Mouse (Mus musculus): Measurements from ENCODE around the gene Atp7a. TPM values are rescaled to one million over a fixed set of nuclear protein-coding genes. Genes with fewer than 3 reads are reported as not detected.

The Atp7a gene
- polyA plus RNA-seq, 1 experiment from 2014 or later, result 16.2 TPM

DNA sequence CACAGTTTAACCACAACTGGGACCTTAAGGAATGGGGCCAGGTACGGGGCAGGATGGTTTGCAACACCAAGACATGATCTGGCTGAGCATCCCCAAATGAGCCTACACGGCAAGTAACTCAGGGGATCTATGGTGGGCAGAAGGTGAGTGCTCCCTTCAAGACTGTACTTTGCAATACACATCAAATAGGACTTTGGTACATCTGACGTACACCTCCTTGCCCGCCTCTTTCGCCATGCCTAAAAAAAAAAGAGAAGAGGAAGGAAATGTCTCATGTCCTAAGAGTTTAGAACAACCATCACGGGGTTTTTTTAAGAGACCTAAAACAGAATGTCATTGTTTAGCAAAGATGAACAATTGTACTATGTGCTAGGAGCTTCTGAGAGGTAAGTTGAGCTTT, 115.9 kb downstream of the Atp7a start, which contains the start of gene Tlr13:
TSS of gene Tlr13 (plus strand) at position 269 of the 400 bp plus-strand sequence.
- Histone ChIP-seq H3K4me1 (replicated peaks) (no peaks in the 10 kb centered on the region), H3K4me2 (no peak within 1 kb of the TSS), H3K36me3 (no peaks in the 10 kb centered on the region), H3K27me3 (no peaks in the 10 kb centered on the region), H3K27ac (replicated peaks) (no peak within 1 kb of the TSS), H3K9me3 (no peaks in the 10 kb centered on the region), H3K4me3 (no peak within 1 kb of the TSS), H3K9ac (no peak within 1 kb of the TSS)
- ATAC-seq (ENCODE audit: low read depth), result no peak
- WGBS, result 88% methylated on average over 6 of the region's 6 CpGs

GRCm38 (mm10) chrX:106148185-106148584, 121.1 kb downstream of the Atp7a start:
- no peak overlapping the region for H3K9ac ChIP-seq
- peaks cover 3% of the 10 kb centered on the region; the same call in 1 of the 2 replicates for H3K27me3 ChIP-seq
- no peaks in the 10 kb centered on the region for H3K4me1 ChIP-seq (replicated peaks)
- H3K4me3 ChIP-seq, result no peak overlapping the region
- no peaks in the 10 kb centered on the region for H3K36me3 ChIP-seq
- ATAC-seq (ENCODE audit: low read depth), result no peak
- no peak overlapping the region for H3K27ac ChIP-seq (replicated peaks)
- no peak overlapping the region for H3K4me2 ChIP-seq
- WGBS, result 90% methylated on average over 1 of the region's 1 CpGs
- H3K9me3 ChIP-seq, result no peaks in the 10 kb centered on the region

DNA sequence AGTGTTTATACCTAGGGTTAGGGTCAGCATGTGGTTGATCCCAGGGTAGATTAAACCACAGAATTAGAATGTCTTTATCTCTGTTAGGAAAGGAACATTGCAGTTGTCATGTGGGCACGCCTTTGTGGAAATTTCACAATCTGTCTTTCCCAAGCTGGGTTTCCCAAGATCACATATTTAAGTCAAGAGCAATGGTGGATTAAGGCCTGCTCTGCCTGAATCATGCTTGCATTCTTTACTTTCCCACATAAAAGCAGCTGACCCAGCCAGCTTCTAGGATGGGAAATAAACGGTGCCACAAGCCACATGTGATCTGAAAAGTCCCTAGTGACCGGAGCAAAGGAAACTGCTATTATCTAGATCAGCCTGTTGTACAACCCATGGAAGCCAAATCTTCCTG, 122.4 kb downstream of the Atp7a start:
- no peak overlapping the region for H3K27ac ChIP-seq (replicated peaks)
- ATAC-seq (ENCODE audit: low read depth), result no peak
- H3K4me1 ChIP-seq (replicated peaks), result no peaks in the 10 kb centered on the region
- H3K27me3 ChIP-seq, result peaks cover 3% of the 10 kb centered on the region; the same call in 1 of the 2 replicates
- no peak overlapping the region for H3K9ac ChIP-seq
- H3K9me3 ChIP-seq, result no peaks in the 10 kb centered on the region
- no peak overlapping the region for H3K4me2 ChIP-seq
- 83% methylated on average over 3 of the region's 3 CpGs for WGBS
- H3K36me3 ChIP-seq, result no peaks in the 10 kb centered on the region
- no peak overlapping the region for H3K4me3 ChIP-seq

GRCm38 (mm10) chrX:106154180-106154586, 127.1 kb downstream of the Atp7a start:
- ATAC-seq (ENCODE audit: low read depth), result no peak
- Histone ChIP-seq H3K27me3 (peaks cover 3% of the 10 kb centered on the region; the same call in 1 of the 2 replicates), H3K4me2 (no peak overlapping the region), H3K9ac (no peak overlapping the region), H3K4me1 (replicated peaks) (no peaks in the 10 kb centered on the region), H3K9me3 (no peaks in the 10 kb centered on the region), H3K36me3 (no peaks in the 10 kb centered on the region), H3K4me3 (no peak overlapping the region), H3K27ac (replicated peaks) (no peak overlapping the region)

GRCm38 (mm10) chrX:106155892-106156291, 128.8 kb downstream of the Atp7a start:
- Histone ChIP-seq H3K9me3 (no peaks in the 10 kb centered on the region), H3K4me3 (no peak overlapping the region), H3K4me1 (replicated peaks) (no peaks in the 10 kb centered on the region), H3K36me3 (no peaks in the 10 kb centered on the region), H3K9ac (no peak overlapping the region), H3K27me3 (no peaks in the 10 kb centered on the region), H3K4me2 (no peak overlapping the region), H3K27ac (replicated peaks) (no peak overlapping the region)
- WGBS, result 84% methylated on average over 4 of the region's 4 CpGs
- ATAC-seq (ENCODE audit: low read depth), result no peak

GRCm38 (mm10) chrX:106163995-106164394, 136.9 kb downstream of the Atp7a start:
- no peak overlapping the region for H3K4me3 ChIP-seq
- no peaks in the 10 kb centered on the region for H3K4me1 ChIP-seq (replicated peaks)
- H3K27me3 ChIP-seq, result no peaks in the 10 kb centered on the region
- no peaks in the 10 kb centered on the region for H3K36me3 ChIP-seq
- 55% methylated on average over 5 of the region's 5 CpGs for WGBS
- H3K27ac ChIP-seq (replicated peaks), result no peak overlapping the region
- ATAC-seq (ENCODE audit: low read depth), result no peak
- no peak overlapping the region for H3K9ac ChIP-seq
- H3K4me2 ChIP-seq, result no peak overlapping the region
- H3K9me3 ChIP-seq, result no peaks in the 10 kb centered on the region

- H3K4me1 ChIP-seq (replicated peaks), result no peaks in the 10 kb centered on the region
- WGBS, result 77% methylated on average over 5 of the region's 5 CpGs
- no peak overlapping the region for H3K9ac ChIP-seq
- ATAC-seq (ENCODE audit: low read depth), result no peak
- H3K9me3 ChIP-seq, result no peaks in the 10 kb centered on the region
- H3K36me3 ChIP-seq, result no peaks in the 10 kb centered on the region
- no peak overlapping the region for H3K4me3 ChIP-seq
- H3K27me3 ChIP-seq, result no peaks in the 10 kb centered on the region
- no peak overlapping the region for H3K4me2 ChIP-seq
- no peak overlapping the region for H3K27ac ChIP-seq (replicated peaks)
These were observed 137.5 kb downstream of the Atp7a start for GRCm38 (mm10) chrX:106164555-106164954.

GRCm38 (mm10) chrX:106165089-106165488, 138.0 kb downstream of the Atp7a start:
- Histone ChIP-seq H3K4me3 (no peak overlapping the region), H3K27me3 (no peaks in the 10 kb centered on the region), H3K4me2 (no peak overlapping the region), H3K9me3 (no peaks in the 10 kb centered on the region), H3K9ac (no peak overlapping the region), H3K27ac (replicated peaks) (no peak overlapping the region), H3K4me1 (replicated peaks) (no peaks in the 10 kb centered on the region), H3K36me3 (no peaks in the 10 kb centered on the region)
- no peak for ATAC-seq (ENCODE audit: low read depth)
- 77% methylated on average over 1 of the region's 1 CpGs for WGBS

GRCm38 (mm10) chrX:106171106-106171852, 144.2 kb downstream of the Atp7a start:
- Histone ChIP-seq H3K9ac (peak overlapping the region; percentile 49; the same call in 1 of the 2 replicates), H3K36me3 (no peaks in the 10 kb centered on the region), H3K4me1 (replicated peaks) (no peaks in the 10 kb centered on the region), H3K9me3 (no peaks in the 10 kb centered on the region), H3K4me2 (peak overlapping the region; percentile 49), H3K4me3 (peak overlapping the region; percentile 29), H3K27ac (replicated peaks) (no peak overlapping the region), H3K27me3 (no peaks in the 10 kb centered on the region)
- ATAC-seq (ENCODE audit: low read depth), result peak; percentile 89
- WGBS, result 27% methylated on average over 18 of the region's 18 CpGs

- no peaks in the 10 kb centered on the region for H3K27me3 ChIP-seq
- peak; percentile 66 for ATAC-seq (ENCODE audit: low read depth)
These were observed 144.7 kb downstream of the Atp7a start for GRCm38 (mm10) chrX:106171853-106172154.

More at GRCm38 (mm10) chrX:106171853-106172154, 144.7 kb downstream of the Atp7a start:
- Histone ChIP-seq H3K4me2 (peak overlapping the region; percentile 49), H3K9ac (no peak overlapping the region), H3K27ac (replicated peaks) (no peak overlapping the region), H3K4me3 (peak overlapping the region; percentile 29), H3K9me3 (no peaks in the 10 kb centered on the region), H3K36me3 (no peaks in the 10 kb centered on the region), H3K4me1 (replicated peaks) (no peaks in the 10 kb centered on the region)
- WGBS, result 54% methylated on average over 5 of the region's 6 CpGs

Other genes starting within 250 kb of the Atp7a start
- 197 and 234 TPM in 2 replicates for gene Atrx, start 97.9 kb upstream of the Atp7a start, polyA plus RNA-seq (2015; fragmentation: Nextera tagmentation; extraction: Ambion mirVana)
- 27.3 and 34.4 TPM in 2 replicates for gene Magt1, start 15.4 kb upstream of the Atp7a start, polyA plus RNA-seq (2015; fragmentation: Nextera tagmentation; extraction: Ambion mirVana)
- gene Cox7b, start 11.6 kb upstream of the Atp7a start, polyA plus RNA-seq (2015; fragmentation: Nextera tagmentation; extraction: Ambion mirVana), result 418 and 442 TPM in 2 replicates
- 0.21 and 0.40 TPM in 2 replicates for gene Tlr13, start 115.9 kb downstream of the Atp7a start, polyA plus RNA-seq (2015; fragmentation: Nextera tagmentation; extraction: Ambion mirVana)
- 265 and 289 TPM in 2 replicates for gene Pgk1, start 159.8 kb downstream of the Atp7a start, polyA plus RNA-seq (2015; fragmentation: Nextera tagmentation; extraction: Ambion mirVana)
- 19.8 and 20.4 TPM in 2 replicates for gene Taf9b, start 193.9 kb downstream of the Atp7a start, polyA plus RNA-seq (2015; fragmentation: Nextera tagmentation; extraction: Ambion mirVana)
- not detected in 2 replicates for gene Fnd3c2, start 228.1 kb downstream of the Atp7a start, polyA plus RNA-seq (2015; fragmentation: Nextera tagmentation; extraction: Ambion mirVana)

Measured in neural tube, embryonic 13.5 days (tissue).